Mouse (Mus musculus): ENCODE results near the gene Pdia2. TPM values are rescaled to one million over a fixed set of nuclear protein-coding genes. Genes with fewer than 3 reads are reported as not detected.
"Not testable (repeated sequence)": the region's sequence is repeated elsewhere in the genome, so short reads cannot be mapped to it uniquely, and the experiment has no call there.

Pdia2 gene
- total RNA-seq, 2 experiments from 2014 or later = not detected

GRCm38 (mm10) chr17:26202737-26203136 is 3.9 kb upstream of the Pdia2 start, which contains the start of gene Rgs11:
TSS of gene Rgs11 (plus strand) at chr17:26202951.
- no peak for DNase-seq (ENCODE audit: low spot score)
- intact Hi-C loops (cut with DNase I) = no loop called here

- DNase-seq (ENCODE audit: low spot score) = no peak
- intact Hi-C loops (cut with DNase I) = no loop called here
These were observed 3.1 kb upstream of the Pdia2 start for GRCm38 (mm10) chr17:26201998-26202397.

- no peak for DNase-seq (ENCODE audit: low spot score)
- intact Hi-C loops (cut with DNase I) = no loop called here
These were observed 2.2 kb upstream of the Pdia2 start for GRCm38 (mm10) chr17:26200831-26201705.

- DNase-seq (ENCODE audit: low spot score) = no peak
These were observed 6.3 kb downstream of the Pdia2 start for GRCm38 (mm10) chr17:26192481-26193190.

GRCm38 (mm10) chr17:26191486-26191885 is 7.4 kb downstream of the Pdia2 start:
- DNase-seq (ENCODE audit: low spot score); intact Hi-C loops (cut with DNase I): not testable (repeated sequence)

More at GRCm38 (mm10) chr17:26192481-26193190, 6.3 kb downstream of the Pdia2 start:
- intact Hi-C loops (cut with DNase I) = no loop called here

GRCm38 (mm10) chr17:26188091-26188805 is 10.6 kb downstream of the Pdia2 start:
- intact Hi-C loops (cut with DNase I) = no loop called here
- DNase-seq (ENCODE audit: low spot score) = no peak

GRCm38 (mm10) chr17:26187592-26187991 is 11.3 kb downstream of the Pdia2 start:
- no peak for DNase-seq (ENCODE audit: low spot score)
- intact Hi-C loops (cut with DNase I) = no loop called here

- no peak for DNase-seq (ENCODE audit: low spot score)
- intact Hi-C loops (cut with DNase I) = no loop called here
These were observed 17.7 kb downstream of the Pdia2 start for GRCm38 (mm10) chr17:26181179-26181578.

- DNase-seq (ENCODE audit: low spot score) = no peak
- intact Hi-C loops (cut with DNase I) = no loop called here
These were observed 20.3 kb downstream of the Pdia2 start for GRCm38 (mm10) chr17:26178611-26179010.

- DNase-seq (ENCODE audit: low spot score); intact Hi-C loops (cut with DNase I): not testable (repeated sequence)
These were observed 23.6 kb downstream of the Pdia2 start for GRCm38 (mm10) chr17:26175248-26175647.

GRCm38 (mm10) chr17:26168039-26168438 is 30.8 kb downstream of the Pdia2 start:
- no peak for DNase-seq (ENCODE audit: low spot score)
- intact Hi-C loops (cut with DNase I) = no loop called here

- intact Hi-C loops (cut with DNase I) = no loop called here
These were observed 36.2 kb downstream of the Pdia2 start for GRCm38 (mm10) chr17:26162736-26163135.

GRCm38 (mm10) chr17:26151886-26152630 is 46.8 kb downstream of the Pdia2 start:
- no peak for DNase-seq (ENCODE audit: low spot score)
- intact Hi-C loops (cut with DNase I) = no loop called here

More at GRCm38 (mm10) chr17:26162736-26163135, 36.2 kb downstream of the Pdia2 start:
- no peak for DNase-seq (ENCODE audit: low spot score)

GRCm38 (mm10) chr17:26149056-26149455 is 49.8 kb downstream of the Pdia2 start:
- intact Hi-C loops (cut with DNase I) = no loop called here
- no peak for DNase-seq (ENCODE audit: low spot score)

Other genes starting within 250 kb of the Pdia2 start
- under 1 TPM; 0.17 to 0.18 TPM for gene A930017K11Rik, start 246.5 kb downstream of the Pdia2 start, total RNA-seq (2021)
- gene Capn15, start 213.3 kb downstream of the Pdia2 start, total RNA-seq (2021) = 1 to 10 TPM; 7.1 to 7.8 TPM
- 10 to 100 TPM; 28.0 to 30.2 TPM for gene Rab11fip3, start 129.5 kb downstream of the Pdia2 start, total RNA-seq (2021)
- 10 to 100 TPM; 11.0 to 11.7 TPM for gene Decr2, start 108.8 kb downstream of the Pdia2 start, total RNA-seq (2021)
- gene Nme4, start 103.5 kb downstream of the Pdia2 start, total RNA-seq (2021) = 1 to 10 TPM; 3.2 to 3.6 TPM
- gene Tmem8, start 85.8 kb downstream of the Pdia2 start, total RNA-seq (2021) = 1 to 10 TPM; 2.5 to 3.1 TPM
- 100 to 1,000 TPM; 130 to 133 TPM for gene Mrpl28, start 75.6 kb downstream of the Pdia2 start, total RNA-seq (2021)
- gene Axin1, start 60.4 kb downstream of the Pdia2 start, total RNA-seq (2021) = 10 to 100 TPM; 14.0 to 16.0 TPM
- under 1 TPM; 0.29 to 0.73 TPM for gene Rgs11, start 3.9 kb upstream of the Pdia2 start, total RNA-seq (2021)
- gene Arhgdig, start 8.7 kb upstream of the Pdia2 start, total RNA-seq (2021) = under 1 TPM in 1 of 2 experiments, not detected in 1; 0.42 TPM
- 100 to 1,000 TPM; 113 to 123 TPM for gene Fam234a, start 45.2 kb upstream of the Pdia2 start, total RNA-seq (2021)
- 10 to 100 TPM; 15.3 to 18.2 TPM for gene Luc7l, start 53.8 kb upstream of the Pdia2 start, total RNA-seq (2021)
- gene Neurl1b, start 215.7 kb upstream of the Pdia2 start, total RNA-seq (2021) = 1 to 10 TPM; 4.7 to 6.3 TPM